Mouse (Mus musculus) lung, embryonic 14.5 days (tissue): Measurements from ENCODE around the gene Acly. TPM values are rescaled to one million over a fixed set of nuclear protein-coding genes. Genes with fewer than 3 reads are reported as not detected.
A peak's percentile ranks its signal among the peaks of the same experiment; 100 is the strongest.

ENCODE experiments used
- ATAC-seq: fragments of 200-750 bp; cut with Nextera tagmentation; 2 replicates; pipeline ENCODE4 v1.8.0; 2017; ENCODE audit warnings: mild to moderate bottlenecking, moderate TSS enrichment, moderate library complexity; ENCODE audit not compliant: insufficient read depth
- DNase-seq: peaks from one replicate; pipeline ENCODE4 v3.0.0-alpha.2; 2015
- H3K27ac ChIP-seq: fragments of 300-500 bp; sonication (generic); 2 replicates; pipeline ENCODE4 v1.5.1; 2014; ENCODE audit warnings: low read depth, mild to moderate bottlenecking, moderate library complexity
- H3K27me3 ChIP-seq: fragments of 300-500 bp; sonication (generic); 2 replicates; pipeline ENCODE4 v1.6.1; 2014; ENCODE audit warnings: low read length, control low read depth; ENCODE audit not compliant: insufficient read depth
- H3K36me3 ChIP-seq: fragments of 300-500 bp; sonication (generic); 2 replicates; pipeline ENCODE4 v1.6.1; 2014; ENCODE audit warnings: control low read depth; ENCODE audit not compliant: insufficient read depth
- H3K4me1 ChIP-seq: fragments of 300-500 bp; sonication (generic); 2 replicates; pipeline ENCODE4 v1.6.1; 2014; ENCODE audit warnings: antibody characterized with exemption, control low read depth; ENCODE audit not compliant: insufficient read depth
- H3K4me2 ChIP-seq: fragments of 300-500 bp; sonication (generic); 2 replicates; pipeline ENCODE4 v1.6.1; 2014; ENCODE audit warnings: mild to moderate bottlenecking
- H3K4me3 ChIP-seq: fragments of 300-500 bp; sonication (generic); 2 replicates; pipeline ENCODE4 v1.5.1; 2014; ENCODE audit warnings: low read depth, low read length
- H3K9ac ChIP-seq: fragments of 300-500 bp; sonication (generic); 2 replicates; pipeline ENCODE4 v1.6.1; 2014
- H3K9me3 ChIP-seq: fragments of 300-500 bp; sonication (generic); 2 replicates; pipeline ENCODE4 v1.6.1; 2016; ENCODE audit warnings: low read depth, low read length, control low read depth
- CTCF ChIP-seq: IDR thresholded peaks from 2 replicates; pipeline ENCODE4 v1.5.1; 2016; ENCODE audit warnings: antibody characterized with exemption, low read depth
- WGBS: fragments of 180-500 bp; shearing (Covaris S2); extraction: QIAGEN DNeasy Blood & Tissue Kit; methylation state at CpG from one replicate; pipeline ENCODE4 v1.1.7; 2014; 5-methylcytosine and 5-hydroxymethylcytosine counted together
- polyA plus RNA-seq: library from polyadenylated mRNA; unstranded; fragments of >200 nt; fragmentation: Nextera tagmentation; extraction: Ambion mirVana; gene quantifications from 2 replicates; pipeline ENCODE4 v1.2.1, GENCODE M21; 2014

Acly gene
- polyA plus RNA-seq, 1 experiment from 2014 or later = 146 TPM

DNA sequence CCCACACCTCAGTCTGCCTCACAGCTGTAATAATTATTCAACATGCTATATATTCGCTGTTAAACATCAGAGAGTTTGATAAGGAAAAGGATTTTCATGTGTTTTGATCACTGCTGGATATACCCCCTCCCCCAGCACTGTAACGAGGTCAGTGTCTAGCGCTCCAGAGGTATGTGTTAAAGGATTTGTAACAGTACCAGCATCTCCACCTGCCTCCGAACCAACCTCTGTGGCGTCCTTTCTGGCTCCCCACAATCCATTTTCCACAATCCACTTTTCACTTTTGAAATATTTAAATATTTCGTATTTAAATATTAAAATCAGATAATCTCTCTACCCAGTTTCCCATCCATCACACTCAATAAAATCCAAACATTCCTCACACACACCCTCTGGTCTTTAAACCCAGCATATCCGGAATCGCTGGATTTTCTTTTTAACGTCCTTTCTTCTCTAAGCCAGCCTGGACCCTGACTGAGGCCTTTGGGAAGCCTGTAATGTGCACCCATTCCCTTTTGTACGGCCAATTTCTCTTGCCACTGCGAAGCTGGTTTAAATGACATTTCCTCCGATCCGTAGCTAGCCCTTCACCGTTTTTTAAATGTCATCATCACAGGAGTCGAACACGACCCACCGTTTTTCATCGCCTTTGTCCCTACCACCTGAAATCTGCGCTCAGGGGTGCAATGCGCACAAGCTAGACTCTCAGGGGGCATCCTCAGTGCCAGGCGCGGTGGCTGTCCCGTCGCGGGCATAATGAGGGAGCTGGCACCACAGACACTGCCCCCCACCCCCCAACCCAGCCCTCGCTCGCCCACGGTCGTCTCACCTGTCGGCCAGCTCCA is 56.2 kb downstream of the Acly start:
- H3K4me1 ChIP-seq = peaks cover 5% of the 10 kb centered on the region; the same call in 1 of the 2 replicates
- TF ChIP-seq CTCF = no peak
- DNase-seq = peak; percentile 33
- 2% methylated on average over 30 of the region's 30 CpGs for WGBS
- no peaks in the 10 kb centered on the region for H3K27me3 ChIP-seq
- H3K4me3 ChIP-seq = peak overlapping the region; percentile 96
- no peaks in the 10 kb centered on the region for H3K9me3 ChIP-seq
- H3K36me3 ChIP-seq = peaks cover 14% of the 10 kb centered on the region
- ATAC-seq = no peak
- H3K27ac ChIP-seq = 0 out of 2 replicates have a peak overlapping the region, but pooled peaks have one; percentile 76
- peak overlapping the region; percentile 94 for H3K9ac ChIP-seq
- H3K4me2 ChIP-seq = peak overlapping the region; percentile 97

DNA sequence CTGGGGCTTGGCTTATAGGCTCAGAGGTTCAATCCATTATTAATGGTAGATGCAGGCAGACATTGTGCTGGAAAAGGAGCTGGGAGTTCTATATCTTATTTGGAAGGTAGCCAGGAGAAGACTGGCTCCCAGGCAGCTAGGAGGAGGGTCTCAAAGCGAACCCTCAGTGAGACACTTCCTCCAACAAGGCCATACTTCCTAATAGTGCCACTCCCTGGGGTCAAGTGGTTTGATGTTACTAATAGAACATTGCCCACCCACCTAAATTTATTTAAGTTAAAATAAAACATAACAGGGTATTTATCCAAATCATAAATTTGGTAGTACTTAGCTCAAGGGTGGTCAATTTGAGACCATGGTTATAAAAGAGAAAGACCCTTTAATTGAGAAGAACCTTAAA is 62.0 kb downstream of the Acly start:
- Histone ChIP-seq H3K4me2 (no peak overlapping the region), H3K27me3 (no peaks in the 10 kb centered on the region), H3K4me1 (peaks cover 2% of the 10 kb centered on the region; the same call in 1 of the 2 replicates), H3K9ac (no peak overlapping the region), H3K4me3 (no peak overlapping the region), H3K36me3 (peaks cover 28% of the 10 kb centered on the region), H3K27ac (no peak overlapping the region), H3K9me3 (no peaks in the 10 kb centered on the region)
- DNase-seq (no peak), ATAC-seq (no peak)
- TF ChIP-seq CTCF = no peak
- WGBS = 63% methylated on average over 1 of the region's 1 CpGs

DNA sequence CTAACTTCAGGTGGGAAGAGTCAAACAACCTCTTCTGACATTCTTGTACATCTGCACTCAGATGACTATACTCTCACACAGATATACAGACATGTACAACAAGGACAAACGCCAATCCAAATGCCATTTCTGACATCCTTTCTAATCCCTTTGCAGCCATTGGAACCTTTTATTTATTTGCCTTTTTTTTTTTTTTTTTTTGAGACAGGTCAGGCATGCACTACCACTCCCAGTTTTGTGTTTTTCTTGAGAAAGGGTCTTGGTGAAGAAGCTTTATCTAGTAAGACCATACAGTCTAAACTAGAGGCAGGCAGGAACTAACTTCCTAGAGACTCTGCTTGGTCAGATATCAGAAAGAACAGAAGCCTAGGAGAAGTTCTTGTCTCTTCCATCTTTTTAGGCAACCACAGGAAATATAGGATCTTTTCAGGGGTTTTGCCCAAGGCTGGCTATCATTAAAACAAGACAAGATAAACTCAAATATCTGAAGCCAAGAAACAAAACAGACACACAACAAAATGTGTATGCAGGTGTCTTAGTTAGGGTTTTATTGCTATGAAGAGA is 62.5 kb downstream of the Acly start:
- Histone ChIP-seq H3K36me3 (peaks cover 31% of the 10 kb centered on the region), H3K9me3 (no peaks in the 10 kb centered on the region), H3K4me1 (no peaks in the 10 kb centered on the region), H3K9ac (no peak overlapping the region), H3K27me3 (no peaks in the 10 kb centered on the region), H3K4me2 (no peak overlapping the region), H3K4me3 (no peak overlapping the region), H3K27ac (no peak overlapping the region)
- ATAC-seq (no peak), DNase-seq (no peak)
- 87% methylated on average over 1 of the region's 1 CpGs for WGBS
- no peak for TF ChIP-seq CTCF

DNA sequence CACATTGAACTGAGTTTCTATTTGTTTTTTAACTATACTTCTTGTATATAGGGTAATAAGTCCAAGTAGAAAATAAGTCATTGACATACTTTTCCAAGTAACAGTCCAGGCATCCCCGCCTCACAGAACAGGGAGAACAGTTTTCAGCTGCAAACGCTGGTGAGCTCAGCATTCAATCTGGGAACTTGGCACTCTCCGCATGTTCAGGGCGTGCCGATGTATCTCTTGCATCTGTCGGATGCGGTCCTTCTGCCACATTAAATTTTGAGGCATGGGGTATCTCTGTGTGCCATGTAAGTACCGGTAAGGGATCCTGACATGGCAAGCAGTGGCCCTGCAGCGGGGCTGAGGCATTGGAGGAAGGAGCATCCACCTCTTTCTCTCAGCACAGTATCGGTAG is 65.1 kb downstream of the Acly start:
- Histone ChIP-seq H3K9me3 (no peaks in the 10 kb centered on the region), H3K36me3 (peaks cover 39% of the 10 kb centered on the region), H3K9ac (no peak overlapping the region), H3K27me3 (no peaks in the 10 kb centered on the region), H3K4me1 (no peaks in the 10 kb centered on the region), H3K4me2 (no peak overlapping the region), H3K27ac (no peak overlapping the region), H3K4me3 (no peak overlapping the region)
- 90% methylated on average over 10 of the region's 10 CpGs for WGBS
- TF ChIP-seq CTCF = no peak
- ATAC-seq (no peak), DNase-seq (no peak)

DNA sequence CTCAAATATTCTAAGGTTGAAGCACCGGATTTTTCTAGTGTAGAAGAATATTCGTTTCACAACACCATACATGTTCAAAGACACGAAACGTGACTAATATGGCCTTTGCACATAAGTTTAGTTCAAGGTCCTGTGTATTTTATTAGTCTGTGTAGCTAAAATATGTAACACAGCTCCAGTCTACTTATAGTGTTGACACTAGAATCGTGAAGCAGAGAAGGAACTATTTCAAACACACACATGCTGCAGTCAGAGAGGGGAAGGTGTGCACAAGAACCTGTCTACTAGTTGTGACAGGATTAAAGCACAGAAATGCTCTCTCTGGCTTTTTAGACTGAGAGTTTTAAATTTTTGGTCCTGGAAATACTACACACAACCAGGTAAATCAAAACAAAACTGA is 70.1 kb downstream of the Acly start:
- Histone ChIP-seq H3K27ac (0 out of 2 replicates have a peak overlapping the region, but pooled peaks have one; percentile 12), H3K36me3 (peaks cover 32% of the 10 kb centered on the region), H3K4me3 (no peak overlapping the region), H3K4me2 (no peak overlapping the region), H3K4me1 (no peaks in the 10 kb centered on the region), H3K9me3 (no peaks in the 10 kb centered on the region), H3K27me3 (no peaks in the 10 kb centered on the region), H3K9ac (no peak overlapping the region)
- DNase-seq (no peak), ATAC-seq (no peak)
- TF ChIP-seq CTCF = no peak
- WGBS = 65% methylated on average over 5 of the region's 5 CpGs

DNA sequence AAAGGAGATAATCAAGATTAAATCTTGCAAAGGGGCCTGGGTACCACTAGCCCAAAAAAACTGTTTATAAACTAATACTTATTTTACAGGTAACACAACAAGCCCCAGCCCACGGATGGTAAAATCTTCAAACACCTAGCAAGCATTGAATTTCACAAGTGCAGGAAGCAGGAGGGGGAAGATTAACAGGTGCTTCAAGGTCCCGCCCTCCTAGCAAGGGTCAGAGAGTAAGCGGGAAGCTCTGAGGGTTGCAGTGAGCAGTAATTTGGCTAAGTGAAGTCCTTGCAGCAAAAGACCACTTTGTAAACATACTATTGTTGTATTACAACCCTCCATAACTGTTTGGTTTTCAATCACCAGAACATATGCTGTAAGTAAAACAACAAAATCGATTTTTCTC is 70.6 kb downstream of the Acly start:
- Histone ChIP-seq H3K9ac (no peak overlapping the region), H3K4me3 (no peak overlapping the region), H3K9me3 (no peaks in the 10 kb centered on the region), H3K4me1 (no peaks in the 10 kb centered on the region), H3K27me3 (no peaks in the 10 kb centered on the region), H3K36me3 (peaks cover 29% of the 10 kb centered on the region), H3K27ac (no peak overlapping the region), H3K4me2 (no peak overlapping the region)
- ATAC-seq (no peak), DNase-seq (no peak)
- no peak for TF ChIP-seq CTCF
- WGBS = 56% methylated on average over 4 of the region's 4 CpGs

DNA sequence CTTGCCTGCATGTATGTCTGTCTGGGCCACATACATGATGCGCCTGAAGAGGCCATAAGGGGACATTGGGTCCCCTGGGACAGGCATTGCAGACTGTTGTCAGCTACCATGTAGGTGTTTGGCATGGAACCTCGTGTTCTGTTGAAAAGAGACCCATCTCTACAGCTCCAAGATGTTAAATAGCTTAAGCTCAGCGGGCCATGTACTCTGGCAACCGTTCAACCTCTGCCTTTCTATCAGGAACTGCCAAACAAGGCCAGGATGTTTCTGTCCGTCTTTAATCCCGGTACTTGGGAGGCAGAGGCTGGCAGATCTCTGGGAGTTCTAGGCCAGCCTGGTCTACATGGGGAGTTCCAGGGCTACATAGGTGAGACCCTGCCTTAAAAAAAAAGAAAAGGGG is 85.2 kb downstream of the Acly start:
- no peak overlapping the region for H3K4me2 ChIP-seq
- H3K27me3 ChIP-seq = no peaks in the 10 kb centered on the region
- peaks cover 17% of the 10 kb centered on the region; the same call in 1 of the 2 replicates for H3K36me3 ChIP-seq
- 79% methylated on average over 6 of the region's 6 CpGs for WGBS
- no peak overlapping the region for H3K27ac ChIP-seq
- peaks cover 6% of the 10 kb centered on the region; the same call in 1 of the 2 replicates for H3K4me1 ChIP-seq
- no peaks in the 10 kb centered on the region for H3K9me3 ChIP-seq
- ATAC-seq = no peak
- no peak for DNase-seq
- no peak overlapping the region for H3K4me3 ChIP-seq
- no peak for TF ChIP-seq CTCF
- no peak overlapping the region for H3K9ac ChIP-seq
